Mouse (Mus musculus): ENCODE results near the gene Gm4303. TPM values are rescaled to one million over a fixed set of nuclear protein-coding genes. Genes with fewer than 3 reads are reported as not detected.

The Gm4303 gene
- total RNA-seq (2023): not detected

DNA sequence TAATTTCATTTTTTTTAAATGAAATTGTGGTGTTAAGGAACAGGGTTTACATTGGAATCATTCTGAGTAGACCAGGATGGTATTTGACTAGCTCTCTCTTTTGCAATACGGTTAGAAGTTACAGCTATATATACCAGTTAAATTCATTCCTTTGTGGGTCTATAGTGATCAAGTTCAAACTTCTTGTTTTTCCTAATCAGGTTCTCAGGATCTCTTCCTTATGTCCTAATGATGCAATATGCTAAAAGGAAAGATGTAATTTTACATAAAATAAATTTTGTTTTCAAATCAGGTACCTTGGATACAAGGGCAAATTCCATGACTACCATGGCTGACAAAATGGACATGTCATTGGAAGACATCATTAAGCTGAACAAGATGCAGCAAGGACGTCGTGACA, at the start of gene Gm4303:
Gene Gm4303 (plus strand): TSS at position 301 of the 400 bp plus-strand sequence.

DNA sequence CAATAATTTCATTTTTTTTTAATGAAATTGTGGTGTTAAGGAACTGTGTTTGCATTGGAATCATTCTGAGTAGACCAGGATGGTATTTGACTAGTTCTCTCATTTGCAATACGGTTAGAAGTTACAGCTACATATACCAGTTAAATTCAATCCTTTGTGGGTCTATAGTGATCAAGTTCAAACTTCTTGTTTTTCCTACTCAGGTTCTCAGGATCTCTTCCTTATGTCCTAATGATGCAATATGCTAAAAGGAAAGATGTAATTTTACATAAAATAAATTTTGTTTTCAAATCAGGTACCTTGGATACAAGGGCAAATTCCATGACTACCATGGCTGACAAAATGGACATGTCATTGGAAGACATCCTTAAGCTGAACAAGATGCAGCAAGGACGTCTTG, 10.4 kb upstream of the Gm4303 start, which contains the start of gene Gm4301:
Gene Gm4301 (plus strand): TSS at position 301 of the 400 bp plus-strand sequence.

DNA sequence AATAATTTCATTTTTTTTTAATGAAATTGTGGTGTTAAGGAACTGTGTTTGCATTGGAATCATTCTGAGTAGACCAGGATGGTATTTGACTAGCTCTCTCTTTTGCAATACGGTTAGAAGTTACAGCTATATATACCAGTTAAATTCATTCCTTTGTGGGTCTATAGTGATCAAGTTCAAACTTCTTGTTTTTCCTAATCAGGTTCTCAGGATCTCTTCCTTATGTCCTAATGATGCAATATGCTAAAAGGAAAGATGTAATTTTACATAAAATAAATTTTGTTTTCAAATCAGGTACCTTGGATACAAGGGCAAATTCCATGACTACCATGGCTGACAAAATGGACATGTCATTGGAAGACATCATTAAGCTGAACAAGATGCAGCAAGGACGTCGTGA, 5.2 kb upstream of the Gm4303 start, which contains the start of gene Gm4302:
Gene Gm4302 (plus strand): TSS at position 301 of the 400 bp plus-strand sequence.

DNA sequence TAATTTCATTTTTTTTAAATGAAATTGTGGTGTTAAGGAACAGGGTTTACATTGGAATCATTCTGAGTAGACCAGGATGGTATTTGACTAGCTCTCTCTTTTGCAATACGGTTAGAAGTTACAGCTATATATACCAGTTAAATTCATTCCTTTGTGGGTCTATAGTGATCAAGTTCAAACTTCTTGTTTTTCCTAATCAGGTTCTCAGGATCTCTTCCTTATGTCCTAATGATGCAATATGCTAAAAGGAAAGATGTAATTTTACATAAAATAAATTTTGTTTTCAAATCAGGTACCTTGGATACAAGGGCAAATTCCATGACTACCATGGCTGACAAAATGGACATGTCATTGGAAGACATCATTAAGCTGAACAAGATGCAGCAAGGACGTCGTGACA, 5.0 kb downstream of the Gm4303 start, which contains the start of gene Gm4305:
Gene Gm4305 (plus strand): TSS at position 301 of the 400 bp plus-strand sequence.

DNA sequence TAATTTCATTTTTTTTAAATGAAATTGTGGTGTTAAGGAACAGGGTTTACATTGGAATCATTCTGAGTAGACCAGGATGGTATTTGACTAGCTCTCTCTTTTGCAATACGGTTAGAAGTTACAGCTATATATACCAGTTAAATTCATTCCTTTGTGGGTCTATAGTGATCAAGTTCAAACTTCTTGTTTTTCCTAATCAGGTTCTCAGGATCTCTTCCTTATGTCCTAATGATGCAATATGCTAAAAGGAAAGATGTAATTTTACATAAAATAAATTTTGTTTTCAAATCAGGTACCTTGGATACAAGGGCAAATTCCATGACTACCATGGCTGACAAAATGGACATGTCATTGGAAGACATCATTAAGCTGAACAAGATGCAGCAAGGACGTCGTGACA, 15.3 kb downstream of the Gm4303 start, which contains the start of gene Gm4307:
Gene Gm4307 (plus strand): TSS at position 301 of the 400 bp plus-strand sequence.

DNA sequence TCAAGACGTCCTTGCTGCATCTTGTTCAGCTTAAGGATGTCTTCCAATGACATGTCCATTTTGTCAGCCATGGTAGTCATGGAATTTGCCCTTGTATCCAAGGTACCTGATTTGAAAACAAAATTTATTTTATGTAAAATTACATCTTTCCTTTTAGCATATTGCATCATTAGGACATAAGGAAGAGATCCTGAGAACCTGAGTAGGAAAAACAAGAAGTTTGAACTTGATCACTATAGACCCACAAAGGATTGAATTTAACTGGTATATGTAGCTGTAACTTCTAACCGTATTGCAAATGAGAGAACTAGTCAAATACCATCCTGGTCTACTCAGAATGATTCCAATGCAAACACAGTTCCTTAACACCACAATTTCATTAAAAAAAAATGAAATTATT, 36.7 kb downstream of the Gm4303 start, which contains the start of gene Gm4312:
Gene Gm4312 (minus strand): TSS at position 101 of the 400 bp plus-strand sequence.

Other genes with a start within 250 kb of the Gm4303 start
- gene Gm4301, start 10.3 kb upstream of the Gm4303 start, total RNA-seq (2023): not detected
- gene Gm4302, start 5.1 kb upstream of the Gm4303 start, total RNA-seq (2023): not detected
- gene Gm4305, start 5.1 kb downstream of the Gm4303 start, total RNA-seq (2023): not detected
- gene Gm4307, start 15.4 kb downstream of the Gm4303 start, total RNA-seq (2023): not detected
- gene Gm4312, start 36.6 kb downstream of the Gm4303 start, total RNA-seq (2023): not detected
- gene Tmtc3, start 141.4 kb downstream of the Gm4303 start, total RNA-seq (2023): 0.86 TPM
- 1.5 TPM for gene Cep290, start 141.6 kb downstream of the Gm4303 start, total RNA-seq (2023)
- gene 4930430F08Rik, start 244.5 kb downstream of the Gm4303 start, total RNA-seq (2023): 5.2 TPM
- not detected for gene 1700017N19Rik, start 244.5 kb downstream of the Gm4303 start, total RNA-seq (2023)

Data from CD4-positive naive resting alpha-beta T cell, adult 57 days (primary cell).